Mouse (Mus musculus) intestine, postnatal 0 days (tissue): ENCODE measurements around the gene Pgf. TPM values are rescaled to one million over a fixed set of nuclear protein-coding genes. Genes with fewer than 3 reads are reported as not detected.
A peak's percentile ranks its signal among the peaks of the same experiment; 100 is the strongest.

ENCODE experiments used
- ATAC-seq: fragments of 200-750 bp; cut with Nextera tagmentation; 2 replicates; pipeline ENCODE4 v1.8.0; 2017; ENCODE audit warnings: mild to moderate bottlenecking, moderate TSS enrichment, moderate library complexity
- H3K27ac ChIP-seq: fragments of 300-500 bp; sonication (generic); 2 replicates; pipeline ENCODE4 v1.5.1; 2014; ENCODE audit warnings: mild to moderate bottlenecking, low read depth, low read length, moderate library complexity
- H3K27me3 ChIP-seq: fragments of 300-500 bp; sonication (generic); replicated peaks from 2 replicates; pipeline ENCODE4 v1.6.1; 2014; ENCODE audit warnings: low read length, mixed read lengths; ENCODE audit not compliant: control insufficient read depth, insufficient read depth
- H3K36me3 ChIP-seq: fragments of 300-500 bp; sonication (generic); 2 replicates; pipeline ENCODE4 v1.6.1; 2014; ENCODE audit warnings: mild to moderate bottlenecking, moderate library complexity; ENCODE audit not compliant: control insufficient read depth, insufficient read depth
- H3K4me1 ChIP-seq: fragments of 300-500 bp; sonication (generic); replicated peaks from 2 replicates; pipeline ENCODE4 v1.6.1; 2014; ENCODE audit warnings: antibody characterized with exemption, low read length, mixed read lengths; ENCODE audit not compliant: control insufficient read depth, insufficient read depth
- H3K4me2 ChIP-seq: fragments of 300-500 bp; sonication (generic); replicated peaks from 2 replicates; pipeline ENCODE4 v1.6.1; 2014; ENCODE audit warnings: low read depth, mild to moderate bottlenecking, moderate library complexity
- H3K4me3 ChIP-seq: fragments of 300-500 bp; sonication (generic); 2 replicates; pipeline ENCODE4 v1.5.1; 2014; ENCODE audit warnings: low read depth, low read length
- H3K9ac ChIP-seq: fragments of 300-500 bp; sonication (generic); 2 replicates; pipeline ENCODE4 v1.6.1; 2014; ENCODE audit warnings: mild to moderate bottlenecking, low read depth, low read length
- H3K9me3 ChIP-seq: fragments of 300-500 bp; sonication (generic); 2 replicates; pipeline ENCODE4 v1.6.1; 2016; ENCODE audit warnings: mixed run types; ENCODE audit not compliant: control insufficient read depth
- CTCF ChIP-seq: sonication (generic); IDR thresholded peaks from 2 replicates; pipeline ENCODE4 v1.5.1; 2016; ENCODE audit warnings: low read depth, mild to moderate bottlenecking, control low read depth, antibody characterized with exemption, moderate library complexity
- WGBS: fragments of 180-500 bp; shearing (Covaris S2); extraction: QIAGEN DNeasy Blood & Tissue Kit; methylation state at CpG from one replicate; pipeline ENCODE4 v1.1.7; 2014; 5-methylcytosine and 5-hydroxymethylcytosine counted together
- polyA plus RNA-seq: library from polyadenylated mRNA; unstranded; fragments of >200 nt; fragmentation: Nextera tagmentation; extraction: Ambion mirVana; gene quantifications from 2 replicates; pipeline ENCODE4 v1.2.1, GENCODE M21; 2015

Gene Pgf
- polyA plus RNA-seq, 1 experiment from 2014 or later: 3.9 TPM

- 43% methylated on average over 7 of the region's 7 CpGs for whole genome bisulfite sequencing
- Histone ChIP-seq H3K27me3 (no peaks in the 10 kb centered on the region), H3K9ac (no peak overlapping the region), H3K4me1 (no peaks in the 10 kb centered on the region), H3K4me2 (no peak overlapping the region), H3K9me3 (no peaks in the 10 kb centered on the region), H3K4me3 (no peak overlapping the region), H3K27ac (no peak overlapping the region), H3K36me3 (no peaks in the 10 kb centered on the region)
- ATAC-seq: no peak
- no peak for TF ChIP-seq CTCF
Observed at GRCm38 (mm10) chr12:85208687-85209199, 31.2 kb upstream of the Pgf start.

DNA sequence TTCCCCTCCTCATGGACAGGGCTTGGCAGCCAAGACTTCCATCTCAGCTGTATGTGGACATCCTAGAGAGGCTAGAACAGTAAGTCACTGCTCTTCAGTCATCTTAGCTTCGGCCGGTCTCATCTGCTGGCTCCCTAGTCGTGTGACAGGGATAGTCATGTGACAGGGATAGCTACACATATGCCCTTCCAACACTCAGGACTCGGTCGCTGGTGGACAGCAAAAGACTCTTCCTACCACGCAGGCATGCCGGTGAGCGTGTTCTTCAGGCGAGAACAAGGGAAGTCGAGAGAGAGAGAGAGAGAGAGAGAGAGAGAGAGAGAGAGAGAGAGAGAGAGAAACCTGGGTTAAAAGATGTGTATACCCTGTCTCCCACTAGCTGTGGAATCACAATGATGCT lies 27.8 kb upstream of the Pgf start:
- no peak overlapping the region for H3K4me3 ChIP-seq
- 91% methylated on average over 10 of the region's 10 CpGs for WGBS
- no peak for ATAC-seq
- TF ChIP-seq CTCF: no peak
- H3K27ac ChIP-seq: no peak overlapping the region
- no peak overlapping the region for H3K4me2 ChIP-seq
- no peaks in the 10 kb centered on the region for H3K27me3 ChIP-seq
- H3K36me3 ChIP-seq: no peaks in the 10 kb centered on the region
- no peaks in the 10 kb centered on the region for H3K4me1 ChIP-seq
- no peak overlapping the region for H3K9ac ChIP-seq
- H3K9me3 ChIP-seq: no peaks in the 10 kb centered on the region

DNA sequence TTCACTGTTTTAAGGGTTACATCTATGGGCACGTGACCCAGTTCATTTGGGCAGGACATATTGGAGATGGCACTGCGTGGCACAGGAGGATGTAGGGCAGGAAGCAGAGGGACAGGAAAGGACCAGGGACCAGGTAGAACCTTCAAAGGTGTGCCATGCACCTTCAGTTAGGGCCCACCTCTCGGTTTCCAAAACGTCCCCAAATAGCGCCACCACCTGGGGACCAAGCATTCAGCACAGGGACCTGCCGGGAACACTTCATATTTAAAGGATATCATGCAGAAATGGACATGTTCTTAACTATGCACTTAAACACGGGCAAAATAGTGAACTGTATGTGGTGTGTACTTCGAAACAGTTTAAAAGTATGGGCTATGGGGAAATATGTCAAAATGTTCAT lies 26.5 kb upstream of the Pgf start:
- Histone ChIP-seq H3K4me1 (no peaks in the 10 kb centered on the region), H3K27ac (no peak overlapping the region), H3K9me3 (no peaks in the 10 kb centered on the region), H3K4me2 (no peak overlapping the region), H3K9ac (no peak overlapping the region), H3K36me3 (no peaks in the 10 kb centered on the region), H3K4me3 (no peak overlapping the region), H3K27me3 (no peaks in the 10 kb centered on the region)
- ATAC-seq: peak; percentile 31; the same call in 1 of the 2 replicates
- TF ChIP-seq CTCF: peak; percentile 38; the same call in 1 of the 2 replicates
- 55% methylated on average over 8 of the region's 8 CpGs for WGBS

DNA sequence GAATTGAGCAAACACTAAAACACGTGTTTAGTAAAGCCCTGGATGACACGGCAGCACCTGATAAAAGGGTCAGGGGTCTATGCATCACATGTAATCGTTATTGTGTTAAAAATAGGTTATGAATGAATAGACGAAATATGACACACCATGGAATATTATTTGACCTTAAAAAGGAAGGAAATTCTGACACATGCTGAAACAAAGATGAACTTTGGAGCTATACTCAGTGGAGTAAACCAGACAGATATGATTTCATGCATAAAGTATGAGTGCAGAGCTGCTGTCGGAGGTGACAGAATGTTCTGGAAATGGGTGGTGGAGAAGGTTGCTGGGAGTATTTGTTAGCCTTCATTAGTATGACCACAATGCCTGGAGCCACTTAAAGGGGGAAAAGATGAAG lies 26.1 kb upstream of the Pgf start:
- TF ChIP-seq CTCF: no peak
- Histone ChIP-seq H3K4me1 (no peaks in the 10 kb centered on the region), H3K4me2 (no peak overlapping the region), H3K27ac (no peak overlapping the region), H3K27me3 (no peaks in the 10 kb centered on the region), H3K9me3 (no peaks in the 10 kb centered on the region), H3K4me3 (no peak overlapping the region), H3K36me3 (no peaks in the 10 kb centered on the region), H3K9ac (no peak overlapping the region)
- peak; percentile 76 for ATAC-seq
- WGBS: 47% methylated on average over 5 of the region's 5 CpGs

DNA sequence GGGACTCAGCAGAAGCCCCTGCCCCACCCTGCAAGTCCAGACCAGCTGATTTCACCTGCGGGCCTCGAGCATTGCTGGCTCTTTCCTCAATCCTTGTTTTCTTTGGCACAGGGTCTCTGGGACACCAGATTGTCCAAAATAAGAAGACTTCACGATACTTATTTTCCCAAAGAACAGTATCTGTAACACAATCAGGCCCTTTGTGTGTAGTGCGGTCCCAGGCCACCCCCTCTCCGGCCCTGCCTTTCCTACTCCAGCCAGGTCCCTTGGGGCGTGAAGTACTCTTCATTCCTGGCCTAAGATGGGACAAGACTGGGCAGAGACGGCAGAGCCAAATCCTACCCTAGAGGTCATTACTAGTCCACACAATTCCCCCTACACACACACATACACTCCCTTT lies 24.6 kb upstream of the Pgf start:
- Histone ChIP-seq H3K9ac (no peak overlapping the region), H3K36me3 (no peaks in the 10 kb centered on the region), H3K4me3 (no peak overlapping the region), H3K27me3 (no peaks in the 10 kb centered on the region), H3K27ac (no peak overlapping the region), H3K4me1 (no peaks in the 10 kb centered on the region), H3K9me3 (no peaks in the 10 kb centered on the region), H3K4me2 (no peak overlapping the region)
- WGBS: 81% methylated on average over 7 of the region's 7 CpGs
- ATAC-seq: no peak
- no peak for TF ChIP-seq CTCF

DNA sequence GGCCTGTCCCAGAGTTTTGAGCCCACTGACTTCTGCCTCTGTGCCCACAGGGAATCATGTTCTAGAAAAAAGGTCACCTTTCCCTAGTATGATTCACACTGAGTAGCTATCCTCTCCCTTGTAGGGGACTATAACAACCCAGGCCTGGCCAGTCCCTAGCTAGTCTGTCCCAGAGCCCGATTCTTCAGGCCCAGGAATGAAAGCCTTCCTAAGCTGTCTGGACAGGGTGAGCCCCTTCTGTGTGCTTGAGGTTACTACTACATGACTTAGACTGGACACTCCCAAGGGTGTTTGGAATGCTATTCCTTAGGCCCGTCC lies 24.2 kb upstream of the Pgf start:
- 81% methylated on average over 2 of the region's 2 CpGs for WGBS

More for the DNA sequence above, 24.2 kb upstream of the Pgf start:
- H3K27me3 ChIP-seq: no peaks in the 10 kb centered on the region
- no peaks in the 10 kb centered on the region for H3K4me1 ChIP-seq
- H3K27ac ChIP-seq: no peak overlapping the region
- no peak overlapping the region for H3K4me2 ChIP-seq
- no peaks in the 10 kb centered on the region for H3K9me3 ChIP-seq
- no peak for ATAC-seq
- TF ChIP-seq CTCF: no peak
- no peak overlapping the region for H3K4me3 ChIP-seq
- H3K36me3 ChIP-seq: no peaks in the 10 kb centered on the region
- H3K9ac ChIP-seq: no peak overlapping the region
